In the genomic region with DNA sequence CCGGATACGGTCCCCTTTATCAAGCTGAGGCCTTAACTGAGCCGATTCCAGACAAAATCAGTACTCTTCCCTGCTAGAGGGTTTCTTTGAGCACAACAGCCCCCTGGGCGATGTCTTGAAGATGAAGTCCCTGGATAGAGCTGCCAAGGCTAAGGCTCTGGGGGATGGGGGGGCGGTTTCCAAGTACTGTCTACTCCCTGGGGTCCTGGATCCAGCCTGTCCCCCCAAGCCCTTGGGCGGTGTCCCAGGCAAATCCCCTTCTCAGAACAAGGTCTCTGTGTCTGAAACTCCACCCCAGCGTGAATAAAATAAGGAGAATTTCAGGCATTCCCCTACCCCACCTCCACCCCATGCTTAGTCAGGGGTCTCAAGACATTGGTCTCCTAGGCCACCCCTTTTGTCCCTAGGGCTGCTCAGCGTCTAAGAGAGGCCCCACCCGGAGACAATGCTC, we compare ENCODE assay signal across 8 mouse cellular contexts. TPM values are rescaled to one million over a fixed set of nuclear protein-coding genes. Genes with fewer than 3 reads are reported as not detected.
DNase-seq lines count a peak whose midpoint lies in the region; ATAC-seq lines count a peak whose summit lies in the region.

No protein-coding gene starts in this region.

- no peak for DNase-seq in lung, postnatal 14 days
- DNase-seq in adipocyte (ENCODE audit: low spot score): peak; percentile 16
- DNase-seq in embryonic facial prominence, embryonic 14.5 days (ENCODE audit: low spot score): peak; percentile 41
- DNase-seq in layer of hippocampus, postnatal 25 days (ENCODE audit: extremely low spot score in 1 of 2, low spot score in 1 of 2): no peak

- H3K36me3 ChIP-seq in lung, embryonic 15.5 days: peaks cover 16% of the 10 kb centered on the region
- peaks cover 29% of the 10 kb centered on the region for H3K36me3 ChIP-seq in embryonic facial prominence, embryonic 14.5 days (ENCODE audit: control insufficient read depth, insufficient read depth, low read length)
- peaks cover 4% of the 10 kb centered on the region; the same call in 1 of the 2 replicates for H3K36me3 ChIP-seq in intestine, embryonic 15.5 days
- H3K36me3 ChIP-seq in neural tube, embryonic 12.5 days: peaks cover 25% of the 10 kb centered on the region

- ATAC-seq in lung, embryonic 15.5 days (ENCODE audit: borderline replicate concordance, extremely low read depth, low FRiP score, low TSS enrichment): no peak
- ATAC-seq in embryonic facial prominence, embryonic 14.5 days (ENCODE audit: low read depth): no peak
- no peak for ATAC-seq in intestine, embryonic 15.5 days
- 0 out of 2 replicates have a peak, but pooled peaks have one; percentile 5 for ATAC-seq in neural tube, embryonic 12.5 days (ENCODE audit: low FRiP score, low read depth)
- no peak for ATAC-seq in frontal cortex, adult (ENCODE audit: low TSS enrichment)

- no peaks in the 10 kb centered on the region for H3K27me3 ChIP-seq in lung, embryonic 15.5 days
- H3K27me3 ChIP-seq in embryonic facial prominence, embryonic 14.5 days (replicated peaks; ENCODE audit: control insufficient read depth, insufficient read depth, low read length): no peaks in the 10 kb centered on the region
- no peaks in the 10 kb centered on the region for H3K27me3 ChIP-seq in intestine, embryonic 15.5 days (replicated peaks)
- no peaks in the 10 kb centered on the region for H3K27me3 ChIP-seq in neural tube, embryonic 12.5 days (replicated peaks)

- peak overlapping the region; percentile 91 for H3K4me3 ChIP-seq in lung, embryonic 15.5 days
- peak overlapping the region; percentile 72 for H3K4me3 ChIP-seq in embryonic facial prominence, embryonic 14.5 days (ENCODE audit: low read depth, low read length)
- peak overlapping the region; percentile 79 for H3K4me3 ChIP-seq in intestine, embryonic 15.5 days (replicated peaks)
- H3K4me3 ChIP-seq in neural tube, embryonic 12.5 days: peak overlapping the region; percentile 89

- H3K27ac ChIP-seq in lung, embryonic 15.5 days: peak overlapping the region; percentile 76
- peak overlapping the region; percentile 91 for H3K27ac ChIP-seq in embryonic facial prominence, embryonic 14.5 days (replicated peaks; ENCODE audit: low read depth, low read length)
- H3K27ac ChIP-seq in intestine, embryonic 15.5 days: peak overlapping the region; percentile 81
- peak overlapping the region; percentile 54 for H3K27ac ChIP-seq in neural tube, embryonic 12.5 days

- peaks cover 44% of the 10 kb centered on the region for H3K4me1 ChIP-seq in lung, embryonic 15.5 days
- peaks cover 24% of the 10 kb centered on the region for H3K4me1 ChIP-seq in embryonic facial prominence, embryonic 14.5 days (ENCODE audit: control insufficient read depth, insufficient read depth, low read length)
- H3K4me1 ChIP-seq in intestine, embryonic 15.5 days (replicated peaks): peaks cover 33% of the 10 kb centered on the region
- H3K4me1 ChIP-seq in neural tube, embryonic 12.5 days: peaks cover 45% of the 10 kb centered on the region

- peak overlapping the region; percentile 84 for H3K4me2 ChIP-seq in lung, embryonic 15.5 days
- peak overlapping the region; percentile 90 for H3K4me2 ChIP-seq in embryonic facial prominence, embryonic 14.5 days (ENCODE audit: low read depth, low read length)
- peak overlapping the region; percentile 91 for H3K4me2 ChIP-seq in intestine, embryonic 15.5 days (replicated peaks)
- H3K4me2 ChIP-seq in neural tube, embryonic 12.5 days (replicated peaks): peak overlapping the region; percentile 75

- 2% methylated on average over 9 of the region's 9 CpGs for WGBS in lung, embryonic 15.5 days
- WGBS in embryonic facial prominence, embryonic 14.5 days: 2% methylated on average over 9 of the region's 9 CpGs
- WGBS in intestine, embryonic 15.5 days: 8% methylated on average over 9 of the region's 9 CpGs
- 2% methylated on average over 9 of the region's 9 CpGs for WGBS in neural tube, embryonic 12.5 days

- H3K9me3 ChIP-seq in lung, embryonic 15.5 days: no peaks in the 10 kb centered on the region
- no peaks in the 10 kb centered on the region for H3K9me3 ChIP-seq in embryonic facial prominence, embryonic 14.5 days (ENCODE audit: control insufficient read depth, low read length)
- H3K9me3 ChIP-seq in intestine, embryonic 15.5 days: no peaks in the 10 kb centered on the region
- no peaks in the 10 kb centered on the region for H3K9me3 ChIP-seq in neural tube, embryonic 12.5 days

- H3K9ac ChIP-seq in lung, embryonic 15.5 days: peak overlapping the region; percentile 82
- peak overlapping the region; percentile 94 for H3K9ac ChIP-seq in embryonic facial prominence, embryonic 14.5 days (ENCODE audit: low read depth, low read length)
- peak overlapping the region; percentile 80 for H3K9ac ChIP-seq in intestine, embryonic 15.5 days
- peak overlapping the region; percentile 93 for H3K9ac ChIP-seq in neural tube, embryonic 12.5 days

RNA-seq across cellular contexts. Expression of a gene that starts 1.1 kb away (rescaled TPM):
- polyA plus RNA-seq in lung, embryonic 15.5 days (2015; fragmentation: Nextera tagmentation; extraction: Ambion mirVana): 23.6 and 23.8 TPM in 2 replicates
- polyA plus RNA-seq in embryonic facial prominence, embryonic 14.5 days (2014; fragmentation: Nextera tagmentation; extraction: Ambion mirVana): 25.1 and 28.4 TPM in 2 replicates
- 16.2 and 16.5 TPM in 2 replicates for polyA plus RNA-seq in intestine, embryonic 15.5 days (2015; fragmentation: Nextera tagmentation; extraction: Ambion mirVana)
- polyA plus RNA-seq in neural tube, embryonic 12.5 days (2016; fragmentation: Nextera tagmentation; extraction: Ambion mirVana): 62.3 and 67.8 TPM in 2 replicates
- 100 to 1,000 TPM; 147 to 149 TPM for total RNA-seq in layer of hippocampus, postnatal 25 days (2021)

RNA-seq across cellular contexts. Expression of a gene that starts 26.5 kb away (rescaled TPM):
- 20.3 and 20.4 TPM in 2 replicates for polyA plus RNA-seq in lung, embryonic 15.5 days (2015; fragmentation: Nextera tagmentation; extraction: Ambion mirVana)
- 16.8 and 18.2 TPM in 2 replicates for polyA plus RNA-seq in embryonic facial prominence, embryonic 14.5 days (2014; fragmentation: Nextera tagmentation; extraction: Ambion mirVana)
- polyA plus RNA-seq in intestine, embryonic 15.5 days (2015; fragmentation: Nextera tagmentation; extraction: Ambion mirVana): 21.3 and 21.4 TPM in 2 replicates
- 19.5 and 20.5 TPM in 2 replicates for polyA plus RNA-seq in neural tube, embryonic 12.5 days (2016; fragmentation: Nextera tagmentation; extraction: Ambion mirVana)
- 10 to 100 TPM; 33.8 to 36.0 TPM for total RNA-seq in layer of hippocampus, postnatal 25 days (2021)

RNA-seq across cellular contexts. Expression of a gene that starts 30.8 kb away (rescaled TPM):
- 5.1 and 5.4 TPM in 2 replicates for polyA plus RNA-seq in lung, embryonic 15.5 days (2015; fragmentation: Nextera tagmentation; extraction: Ambion mirVana)
- 8.1 and 8.7 TPM in 2 replicates for polyA plus RNA-seq in embryonic facial prominence, embryonic 14.5 days (2014; fragmentation: Nextera tagmentation; extraction: Ambion mirVana)
- 8.8 and 9.4 TPM in 2 replicates for polyA plus RNA-seq in intestine, embryonic 15.5 days (2015; fragmentation: Nextera tagmentation; extraction: Ambion mirVana)
- polyA plus RNA-seq in neural tube, embryonic 12.5 days (2016; fragmentation: Nextera tagmentation; extraction: Ambion mirVana): 8.2 and 10.4 TPM in 2 replicates
- 1 to 10 TPM; 7.2 to 8.3 TPM for total RNA-seq in layer of hippocampus, postnatal 25 days (2021)

Comparison
In these comparisons a context has a peak if more than half of its experiments do, and no peak if none do; other contexts are left out.
1. DNase-seq: peak in adipocyte (single experiment) and embryonic facial prominence, embryonic 14.5 days (single experiment); none in lung, postnatal 14 days (single experiment) and layer of hippocampus, postnatal 25 days (0 of 2).
2. Peak in every context shown above with its lines, with median percentiles within 50 percentile points of each other: H3K27ac ChIP-seq, H3K4me2 ChIP-seq, H3K4me3 ChIP-seq and H3K9ac ChIP-seq.